Mouse (Mus musculus): ENCODE data around the gene Gbp3.
A peak's percentile ranks its signal among the peaks of the same experiment; 100 is the strongest.
"Not testable (repeated sequence)": the region's sequence is repeated elsewhere in the genome, so short reads cannot be mapped to it uniquely, and the experiment has no call there.

Gbp3 gene

GRCm38 (mm10) chr3:142559632-142560228 lies at the start of gene Gbp3:
TSS of gene Gbp3 (plus strand) at chr3:142560026.
- no peak for DNase-seq (ENCODE audit: low spot score)

GRCm38 (mm10) chr3:142528116-142528515 lies 31.7 kb upstream of the Gbp3 start:
- DNase-seq (ENCODE audit: low spot score): no peak

- DNase-seq (ENCODE audit: low spot score): no peak
Observed at GRCm38 (mm10) chr3:142529597-142529996, 30.2 kb upstream of the Gbp3 start.

- peak; percentile 58 for DNase-seq (ENCODE audit: low spot score)
Observed at GRCm38 (mm10) chr3:142530087-142530953, 29.5 kb upstream of the Gbp3 start, which contains the start of gene Gbp7. TSS of gene Gbp7 (plus strand) at chr3:142530342.

- DNase-seq (ENCODE audit: low spot score): peak; percentile 15
Observed at GRCm38 (mm10) chr3:142531595-142531994, 28.2 kb upstream of the Gbp3 start.

- no peak for DNase-seq (ENCODE audit: low spot score)
Observed at GRCm38 (mm10) chr3:142533185-142533584, 26.6 kb upstream of the Gbp3 start.

- no peak for DNase-seq (ENCODE audit: low spot score)
Observed at GRCm38 (mm10) chr3:142535667-142536066, 24.2 kb upstream of the Gbp3 start.

GRCm38 (mm10) chr3:142541391-142541790 lies 18.4 kb upstream of the Gbp3 start:
- no peak for DNase-seq (ENCODE audit: low spot score)

- DNase-seq (ENCODE audit: low spot score): not testable (repeated sequence)
Observed at GRCm38 (mm10) chr3:142542776-142543175, 17.1 kb upstream of the Gbp3 start.

- DNase-seq (ENCODE audit: low spot score): no peak
Observed at GRCm38 (mm10) chr3:142546690-142547089, 13.1 kb upstream of the Gbp3 start.

GRCm38 (mm10) chr3:142550052-142550676 lies 9.7 kb upstream of the Gbp3 start:
- DNase-seq (ENCODE audit: low spot score): no peak

- DNase-seq (ENCODE audit: low spot score): no peak
Observed at GRCm38 (mm10) chr3:142554601-142555000, 5.2 kb upstream of the Gbp3 start.

- no peak for DNase-seq (ENCODE audit: low spot score)
Observed at GRCm38 (mm10) chr3:142555623-142556022, 4.2 kb upstream of the Gbp3 start.

GRCm38 (mm10) chr3:142560296-142560948 lies 596 bp downstream of the Gbp3 start:
- peak; percentile 60 for DNase-seq (ENCODE audit: low spot score)

GRCm38 (mm10) chr3:142561045-142561646 lies 1.3 kb downstream of the Gbp3 start:
- DNase-seq (ENCODE audit: low spot score): no peak

GRCm38 (mm10) chr3:142561666-142562065 lies 1.8 kb downstream of the Gbp3 start:
- DNase-seq (ENCODE audit: low spot score): no peak

- not testable (repeated sequence) for DNase-seq (ENCODE audit: low spot score)
Observed at GRCm38 (mm10) chr3:142567490-142567889, 7.7 kb downstream of the Gbp3 start.

- no peak for DNase-seq (ENCODE audit: low spot score)
Observed at GRCm38 (mm10) chr3:142570738-142571137, 10.9 kb downstream of the Gbp3 start.

- no peak for DNase-seq (ENCODE audit: low spot score)
Observed at GRCm38 (mm10) chr3:142577108-142577507, 17.3 kb downstream of the Gbp3 start.

GRCm38 (mm10) chr3:142578342-142578741 lies 18.5 kb downstream of the Gbp3 start:
- no peak for DNase-seq (ENCODE audit: low spot score)

- no peak for DNase-seq (ENCODE audit: low spot score)
Observed at GRCm38 (mm10) chr3:142583067-142583466, 23.2 kb downstream of the Gbp3 start.

GRCm38 (mm10) chr3:142587386-142587785 lies 27.6 kb downstream of the Gbp3 start:
- DNase-seq (ENCODE audit: low spot score): no peak
